Mouse (Mus musculus) erythroblast, embryonic 14.5 days (primary cell): ENCODE measurements around the gene Dydc2. TPM values are rescaled to one million over a fixed set of nuclear protein-coding genes. Genes with fewer than 3 reads are reported as not detected.
A peak's percentile ranks its signal among the peaks of the same experiment; 100 is the strongest.

Experiments
- H3K27me3 ChIP-seq: 2 replicates; pipeline ENCODE4 v1.6.1; 2012; ENCODE audit warnings: inconsistent platforms; ENCODE audit not compliant: control insufficient read depth
- H3K36me3 ChIP-seq: 2 replicates; pipeline ENCODE4 v1.6.1; 2012; ENCODE audit warnings: mild to moderate bottlenecking, inconsistent platforms; ENCODE audit not compliant: control insufficient read depth
- H3K4me1 ChIP-seq: 2 replicates; pipeline ENCODE4 v1.6.1; 2012; ENCODE audit warnings: inconsistent platforms; ENCODE audit not compliant: control insufficient read depth
- H3K4me3 ChIP-seq: replicated peaks from 2 replicates; pipeline ENCODE3; 2012; ENCODE audit warnings: moderate library complexity, mild to moderate bottlenecking, inconsistent platforms
- H3K9me3 ChIP-seq: 2 replicates; pipeline ENCODE4 v1.6.1; 2012; ENCODE audit warnings: low read length, inconsistent platforms, mixed read lengths; ENCODE audit not compliant: control insufficient read depth
- GATA1 ChIP-seq: IDR thresholded peaks from 2 replicates; pipeline ENCODE4 v1.6.1; 2012; ENCODE audit warnings: low read length, inconsistent platforms, mixed read lengths
- TAL1 ChIP-seq: IDR thresholded peaks from 3 replicates; pipeline ENCODE4 v1.6.1; 2012; ENCODE audit warnings: low read length, inconsistent platforms, mixed read lengths
- polyA plus RNA-seq: library from polyadenylated mRNA; stranded (reverse); fragments of >175 nt; gene quantifications from 2 replicates; pipeline ENCODE4 v1.2.3, GENCODE M21; 2012

Gene Dydc2
- polyA plus RNA-seq, 1 experiment = not detected

DNA sequence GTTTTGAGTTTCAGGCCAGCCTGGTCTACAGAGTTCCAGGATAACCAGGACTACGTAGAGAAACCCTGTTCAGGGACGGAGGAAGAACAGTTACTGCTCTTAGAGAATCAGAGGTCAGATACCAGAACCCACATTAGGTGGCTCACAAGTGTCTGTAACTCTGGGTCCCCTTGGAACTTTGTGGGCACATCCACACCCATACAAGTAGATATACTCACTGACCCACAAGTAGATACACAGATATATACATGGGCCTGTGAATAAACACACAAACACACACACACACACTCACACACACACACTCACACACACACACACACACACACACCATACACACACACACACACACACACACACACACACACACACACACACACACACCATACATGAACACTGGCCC, 43.9 kb downstream of the Dydc2 start:
- no peaks in the 10 kb centered on the region for H3K9me3 ChIP-seq
- TF ChIP-seq GATA1 = no peak
- no peak for TF ChIP-seq TAL1
- H3K27me3 ChIP-seq = peaks cover 5% of the 10 kb centered on the region
- no peak overlapping the region for H3K4me3 ChIP-seq
- H3K36me3 ChIP-seq = no peaks in the 10 kb centered on the region
- H3K4me1 ChIP-seq = peaks cover 45% of the 10 kb centered on the region

DNA sequence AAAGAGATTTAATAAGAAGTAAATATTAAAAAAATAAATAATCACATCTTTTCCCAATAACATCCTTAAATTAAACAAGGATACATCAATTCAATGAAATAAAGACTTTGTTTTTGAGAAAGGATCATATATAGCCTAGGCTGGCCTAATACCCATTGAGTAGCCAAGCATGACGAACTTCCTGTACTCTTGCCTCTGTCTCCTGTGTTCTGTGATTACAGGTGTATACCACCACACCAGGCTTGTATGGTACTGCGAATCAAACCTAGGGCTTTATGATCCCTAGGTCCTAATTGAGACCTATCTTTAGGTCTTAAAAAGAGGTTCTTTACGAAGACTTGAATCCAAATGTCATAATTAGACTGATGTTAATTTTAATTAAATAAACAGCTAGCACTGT, 47.8 kb downstream of the Dydc2 start:
- H3K9me3 ChIP-seq = no peaks in the 10 kb centered on the region
- H3K27me3 ChIP-seq = peaks cover 26% of the 10 kb centered on the region
- TF ChIP-seq GATA1 (no peak), TAL1 (no peak)
- peaks cover 41% of the 10 kb centered on the region for H3K4me1 ChIP-seq
- H3K36me3 ChIP-seq = no peaks in the 10 kb centered on the region
- H3K4me3 ChIP-seq = no peak overlapping the region

DNA sequence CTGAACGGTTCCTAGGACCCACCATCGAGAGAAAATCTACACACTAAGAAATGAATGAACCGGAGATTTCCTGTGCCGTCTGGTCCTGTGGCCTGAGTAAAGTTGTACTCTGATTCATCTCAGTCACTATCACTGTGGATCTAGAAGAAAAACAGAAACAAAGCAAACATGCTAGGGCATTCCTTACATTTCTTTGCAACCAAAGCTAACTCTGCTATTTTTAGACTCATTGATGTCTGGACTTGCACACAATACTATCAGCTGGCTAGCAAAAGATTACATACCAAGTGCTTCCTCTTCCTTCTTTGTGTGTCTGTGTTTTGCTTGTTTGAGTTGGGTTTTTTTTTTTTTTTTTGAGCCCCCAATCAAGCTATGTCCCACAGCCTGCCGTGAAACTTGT, 51.5 kb downstream of the Dydc2 start:
- H3K27me3 ChIP-seq = peaks cover 40% of the 10 kb centered on the region
- TF ChIP-seq GATA1 (no peak), TAL1 (no peak)
- H3K4me3 ChIP-seq = no peak overlapping the region
- no peaks in the 10 kb centered on the region for H3K9me3 ChIP-seq
- H3K36me3 ChIP-seq = no peaks in the 10 kb centered on the region
- H3K4me1 ChIP-seq = peaks cover 35% of the 10 kb centered on the region

- Histone ChIP-seq H3K4me3 (no peak overlapping the region), H3K9me3 (no peaks in the 10 kb centered on the region), H3K4me1 (peaks cover 55% of the 10 kb centered on the region), H3K27me3 (peaks cover 36% of the 10 kb centered on the region), H3K36me3 (peaks cover 3% of the 10 kb centered on the region)
- TF ChIP-seq TAL1 = no peak
- no peak for TF ChIP-seq GATA1
These were observed 54.2 kb downstream of the Dydc2 start for GRCm38 (mm10) chr14:41014701-41015240.

DNA sequence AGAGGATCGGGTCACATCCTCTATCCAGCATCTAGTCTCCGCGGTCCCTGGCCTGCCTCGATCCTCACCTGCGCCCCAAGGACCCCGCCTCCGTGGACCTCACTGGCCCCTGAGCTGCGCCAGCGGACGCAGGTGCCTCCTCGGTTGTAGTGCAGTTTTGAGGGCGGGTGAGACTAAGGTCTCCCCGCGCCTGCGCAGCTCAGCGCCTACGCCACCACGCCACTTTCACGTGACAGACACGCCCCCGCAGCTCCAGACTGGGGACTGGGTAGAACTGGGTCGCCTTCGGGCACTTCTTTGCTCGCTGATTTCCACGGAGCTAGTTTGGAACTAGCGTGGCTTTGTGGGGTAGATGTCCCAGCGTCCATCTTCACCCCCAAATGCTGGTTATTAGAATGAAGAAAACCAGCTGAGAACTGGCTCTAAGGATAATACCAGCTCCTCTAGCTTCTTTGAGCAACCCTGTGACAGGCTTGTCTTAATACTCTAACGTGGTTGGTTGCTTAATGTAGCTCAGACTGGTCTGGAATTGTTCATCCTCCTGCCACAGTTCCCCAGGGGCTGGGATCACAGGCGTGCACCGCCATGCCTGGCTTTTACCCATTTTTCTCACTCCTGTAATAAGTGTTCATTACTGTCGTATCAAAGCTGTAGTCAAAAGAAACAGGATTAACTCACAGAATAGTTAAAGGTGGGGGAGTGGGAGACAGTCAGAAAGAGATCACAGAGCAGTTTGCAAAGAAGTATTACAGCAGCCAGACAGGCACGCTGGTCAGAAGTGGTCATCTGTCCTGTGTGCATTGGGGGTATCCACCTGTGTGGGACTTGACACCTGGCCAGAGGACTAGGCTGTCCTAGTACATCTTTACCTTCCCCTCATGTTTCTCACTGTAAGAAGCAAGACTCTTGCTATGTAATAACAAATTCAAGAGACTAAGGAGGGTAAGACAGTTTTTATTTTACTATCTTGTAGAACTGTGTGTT, 55.1 kb downstream of the Dydc2 start, which contains the start of gene Fam213a:
Gene Fam213a, minus strand, starts transcription at position 159 of the 984 bp plus-strand sequence.
- H3K9me3 ChIP-seq = no peaks in the 10 kb centered on the region
- peaks cover 36% of the 10 kb centered on the region for H3K27me3 ChIP-seq
- H3K4me3 ChIP-seq = peak within 1 kb of the TSS; percentile 69
- H3K4me1 ChIP-seq = peaks cover 64% of the 10 kb centered on the region
- peaks cover 8% of the 10 kb centered on the region for H3K36me3 ChIP-seq
- TF ChIP-seq GATA1 (no peak), TAL1 (no peak)

- peak overlapping the region; percentile 69 for H3K4me3 ChIP-seq
- H3K36me3 ChIP-seq = peaks cover 10% of the 10 kb centered on the region
- no peak for TF ChIP-seq GATA1
- no peak for TF ChIP-seq TAL1
- H3K9me3 ChIP-seq = no peaks in the 10 kb centered on the region
- peaks cover 33% of the 10 kb centered on the region for H3K27me3 ChIP-seq
- H3K4me1 ChIP-seq = peaks cover 70% of the 10 kb centered on the region
These were observed 55.9 kb downstream of the Dydc2 start for GRCm38 (mm10) chr14:41013143-41013542.

DNA sequence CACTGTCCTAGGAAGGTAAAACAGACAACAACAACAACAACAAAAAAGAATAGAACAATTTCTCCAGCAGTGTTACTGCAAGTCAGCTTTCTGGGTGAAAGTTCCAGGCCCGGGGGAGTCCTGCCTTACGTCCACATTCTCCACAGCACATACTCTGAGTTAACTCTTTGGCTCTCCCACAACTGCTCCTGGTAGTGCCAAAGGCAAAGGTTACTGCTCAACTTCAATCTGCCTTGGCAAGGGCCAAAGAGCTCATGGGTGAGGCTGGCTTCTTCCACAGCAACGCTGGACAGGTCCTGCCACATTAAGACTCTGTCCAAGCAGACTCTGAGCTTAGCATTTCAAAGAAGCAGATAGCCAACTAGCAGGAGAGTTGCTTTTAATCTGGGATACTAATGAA, 57.1 kb downstream of the Dydc2 start:
- H3K36me3 ChIP-seq = peaks cover 12% of the 10 kb centered on the region
- H3K9me3 ChIP-seq = no peaks in the 10 kb centered on the region
- H3K27me3 ChIP-seq = peaks cover 21% of the 10 kb centered on the region
- no peak overlapping the region for H3K4me3 ChIP-seq
- H3K4me1 ChIP-seq = peaks cover 76% of the 10 kb centered on the region
- TF ChIP-seq TAL1 (no peak), GATA1 (no peak)

GRCm38 (mm10) chr14:41008138-41008537, 60.9 kb downstream of the Dydc2 start:
- no peak for TF ChIP-seq GATA1
- H3K27me3 ChIP-seq = no peaks in the 10 kb centered on the region
- no peaks in the 10 kb centered on the region for H3K9me3 ChIP-seq
- peak overlapping the region; percentile 63 for H3K4me3 ChIP-seq
- H3K36me3 ChIP-seq = peaks cover 40% of the 10 kb centered on the region
- peaks cover 89% of the 10 kb centered on the region for H3K4me1 ChIP-seq

GRCm38 (mm10) chr14:41007641-41008040, 61.4 kb downstream of the Dydc2 start:
- H3K4me3 ChIP-seq = peak overlapping the region; percentile 63
- no peaks in the 10 kb centered on the region for H3K27me3 ChIP-seq
- peaks cover 44% of the 10 kb centered on the region for H3K36me3 ChIP-seq
- TF ChIP-seq TAL1 (peak; percentile 69), GATA1 (peak; percentile 98)
- H3K9me3 ChIP-seq = no peaks in the 10 kb centered on the region
- peaks cover 86% of the 10 kb centered on the region for H3K4me1 ChIP-seq
